Mouse (Mus musculus): ENCODE results near the gene Ubn2.
A peak's percentile ranks its signal among the peaks of the same experiment; 100 is the strongest.
"Not testable (repeated sequence)": the region's sequence is repeated elsewhere in the genome, so short reads cannot be mapped to it uniquely, and the experiment has no call there.

Gene Ubn2

GRCm38 (mm10) chr6:38433261-38434033 lies at the start of gene Ubn2:
Gene Ubn2 (plus strand): TSS chr6:38433950.
- peak; percentile 98 for DNase-seq

GRCm38 (mm10) chr6:38389671-38390070 lies 44.1 kb upstream of the Ubn2 start:
- peak; percentile 14 for DNase-seq

GRCm38 (mm10) chr6:38432457-38432856 lies 1.3 kb upstream of the Ubn2 start:
- not testable (repeated sequence) for DNase-seq

- DNase-seq = peak; percentile 74
These were observed 589 bp downstream of the Ubn2 start for GRCm38 (mm10) chr6:38434055-38435023.

DNA sequence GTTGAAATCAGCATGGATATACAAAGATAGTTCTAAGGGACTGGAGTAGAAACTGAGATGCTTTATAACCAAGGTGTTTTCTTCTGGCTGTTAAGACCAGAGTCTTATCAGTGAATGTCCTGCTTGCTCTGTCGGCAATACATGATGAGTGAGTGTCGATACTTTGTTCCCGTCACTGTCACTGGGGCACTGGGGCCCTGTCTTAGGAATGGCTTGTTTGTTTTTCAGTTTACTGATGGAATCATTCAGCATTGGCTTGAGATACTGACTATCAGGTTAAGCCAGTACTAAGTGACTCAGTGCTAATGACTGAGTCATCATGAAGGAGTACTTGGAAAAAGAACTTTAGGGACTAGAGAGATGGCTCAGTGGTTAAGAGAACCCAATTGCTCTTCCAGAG lies 10.1 kb downstream of the Ubn2 start:
- peak; percentile 70 for DNase-seq

GRCm38 (mm10) chr6:38448295-38448694 lies 14.5 kb downstream of the Ubn2 start:
- no peak for DNase-seq

DNA sequence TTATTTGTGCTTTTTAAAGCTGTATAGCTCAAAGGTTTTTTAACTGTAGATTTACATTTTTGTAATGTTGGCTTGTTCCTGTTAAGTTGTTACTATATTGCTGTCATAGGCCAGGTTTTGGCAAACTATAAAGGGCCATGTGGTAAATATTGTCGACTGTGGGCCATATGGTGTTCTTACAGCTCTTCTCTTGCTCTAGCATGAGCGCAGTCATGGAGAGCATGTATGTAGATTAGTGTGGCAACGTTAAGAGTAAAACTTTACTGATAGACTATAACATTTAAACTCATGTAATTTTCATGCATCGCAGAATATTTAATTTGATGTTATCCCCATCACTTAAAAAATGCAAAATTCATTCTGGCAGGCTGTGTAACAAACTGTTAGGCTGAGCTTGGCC lies 19.3 kb downstream of the Ubn2 start:
- no peak for DNase-seq

DNA sequence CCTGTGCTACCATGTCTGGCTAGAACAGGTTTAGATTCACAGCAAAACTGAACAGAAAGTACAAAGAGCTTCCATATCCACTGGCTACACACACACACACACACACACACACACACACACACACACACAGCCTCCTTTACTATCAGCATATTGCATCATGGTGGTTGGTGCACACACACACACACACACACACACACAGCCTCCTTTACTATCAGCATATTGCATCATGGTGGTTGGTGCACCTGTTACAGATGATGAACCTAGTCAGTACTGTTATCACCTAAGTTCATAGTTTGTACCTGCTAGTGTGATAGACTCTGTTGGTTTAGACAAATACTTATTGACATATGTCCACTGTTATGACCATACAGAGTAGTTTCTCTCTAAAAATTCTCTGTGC lies 22.7 kb downstream of the Ubn2 start:
- not testable (repeated sequence) for DNase-seq

- DNase-seq = no peak
These were observed 24.3 kb downstream of the Ubn2 start for GRCm38 (mm10) chr6:38458075-38458474.

GRCm38 (mm10) chr6:38469591-38469990 lies 35.8 kb downstream of the Ubn2 start:
- DNase-seq = no peak

DNA sequence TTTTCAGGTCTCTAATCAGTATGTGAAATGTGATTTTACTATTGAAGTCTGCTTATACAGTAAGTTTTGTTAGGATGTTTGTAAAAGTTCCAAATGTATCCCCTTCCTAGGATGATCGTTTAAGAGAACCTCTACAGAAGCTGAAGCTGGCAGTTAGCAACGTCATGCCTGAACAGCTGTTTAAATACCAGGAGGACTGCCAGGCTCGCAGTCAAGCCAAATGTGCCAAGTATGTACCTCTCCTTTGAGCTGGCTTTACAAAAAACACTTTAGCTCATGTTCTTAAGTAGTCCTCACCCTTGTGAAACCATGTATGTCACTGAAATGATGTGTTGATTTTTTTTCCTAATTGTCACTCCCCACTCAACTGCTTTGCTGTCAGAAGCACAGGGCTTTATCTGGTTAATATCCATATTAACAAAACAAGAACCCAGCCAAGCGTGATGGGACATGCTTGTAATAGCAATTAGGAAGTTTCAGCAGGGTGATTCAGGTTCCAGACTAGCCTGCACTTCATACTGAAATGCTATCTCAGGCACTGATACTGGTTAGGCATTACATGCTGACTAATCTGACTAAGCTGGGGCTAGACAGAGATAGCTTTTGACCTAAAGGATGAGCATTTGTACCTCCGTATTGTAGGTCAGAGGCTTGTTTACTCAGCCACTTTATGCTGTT lies 48.1 kb downstream of the Ubn2 start:
- no peak for DNase-seq

- DNase-seq = peak; percentile 63
These were observed 58.8 kb downstream of the Ubn2 start for GRCm38 (mm10) chr6:38492550-38492949.

DNA sequence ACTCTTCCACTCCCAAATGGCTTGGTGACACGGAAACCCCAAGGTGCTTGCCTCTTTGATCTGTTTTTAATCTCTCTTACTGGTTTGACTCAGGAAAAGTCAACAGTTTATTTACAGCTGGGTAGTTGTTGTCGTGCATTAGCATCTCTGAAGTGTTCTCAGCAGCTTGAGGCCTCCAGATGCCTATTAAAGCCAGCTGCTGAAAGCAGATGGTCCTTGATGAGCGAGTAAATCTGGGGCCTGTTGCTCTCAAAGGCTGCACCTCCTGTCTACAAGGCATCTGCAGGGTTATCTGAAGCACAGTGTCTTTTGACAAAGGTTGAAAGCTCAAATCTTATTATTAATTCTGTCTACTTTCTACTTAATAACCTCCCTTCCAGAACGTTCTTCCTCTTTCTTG lies 61.9 kb downstream of the Ubn2 start:
- no peak for DNase-seq

- DNase-seq = no peak
These were observed 78.3 kb downstream of the Ubn2 start for GRCm38 (mm10) chr6:38512096-38512495.

DNA sequence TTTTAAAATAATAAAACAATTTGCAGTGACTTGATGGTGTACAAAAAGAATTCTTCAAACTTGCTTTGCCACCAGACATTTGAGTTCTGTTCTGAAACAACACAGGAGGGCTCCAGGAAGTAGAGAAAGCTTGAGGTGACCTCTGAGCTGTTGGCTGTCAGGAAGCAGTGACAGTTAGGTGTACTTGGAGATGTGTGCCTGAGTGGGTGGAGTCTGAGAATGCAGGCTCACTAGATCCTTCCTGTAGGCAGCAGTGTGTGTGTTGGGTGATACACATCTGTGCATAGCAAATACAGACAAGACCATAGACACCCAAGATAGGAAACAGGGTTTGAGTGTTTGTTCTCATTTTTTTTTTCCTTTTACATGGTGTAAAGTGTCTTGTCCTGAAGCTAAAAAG lies 79.1 kb downstream of the Ubn2 start:
- DNase-seq = no peak

DNA sequence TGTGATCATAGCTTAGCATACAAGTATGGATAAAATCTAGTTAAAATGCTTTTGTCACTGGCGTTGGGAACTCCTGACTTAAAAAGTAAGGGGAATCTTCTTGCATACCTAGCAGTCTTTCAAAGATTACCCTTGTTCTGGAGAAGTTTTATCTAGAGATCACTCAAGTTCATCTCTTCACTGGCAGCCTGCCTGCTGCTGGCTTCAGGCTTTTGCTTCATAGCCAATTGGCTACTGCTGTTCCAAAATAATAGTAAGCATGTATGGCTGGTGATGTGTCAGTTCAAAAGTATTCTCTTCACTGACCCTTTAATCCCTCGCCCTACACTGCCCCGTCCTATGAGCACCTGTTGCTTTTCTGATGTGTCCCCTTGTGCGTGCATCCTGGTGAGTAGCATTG lies 81.5 kb downstream of the Ubn2 start:
- DNase-seq = no peak

- DNase-seq = peak; percentile 75
These were observed 90.1 kb downstream of the Ubn2 start for GRCm38 (mm10) chr6:38523851-38524250.

GRCm38 (mm10) chr6:38531211-38531820 lies 97.6 kb downstream of the Ubn2 start:
- peak; percentile 31 for DNase-seq

- DNase-seq = peak; percentile 62
These were observed 99.0 kb downstream of the Ubn2 start for GRCm38 (mm10) chr6:38532500-38533420.

- peak; percentile 98 for DNase-seq
These were observed 100.0 kb downstream of the Ubn2 start, which contains the start of gene Fmc1 for GRCm38 (mm10) chr6:38533428-38534405. Gene Fmc1 (plus strand): TSS chr6:38533502.
